Mouse (Mus musculus): Measurements from ENCODE around the gene Slc44a3. TPM values are rescaled to one million over a fixed set of nuclear protein-coding genes. Genes with fewer than 3 reads are reported as not detected.

Slc44a3 gene
- polyA plus RNA-seq, 1 experiment: 5.1 TPM

GRCm38 (mm10) chr3:121444414-121444813, 87.8 kb downstream of the Slc44a3 start:
- TF ChIP-seq POLR2A (IDR thresholded peaks at IDR 0.05; ENCODE audit: insufficient read depth, low read length): no peak
- Histone ChIP-seq H3K36me3 (ENCODE audit: control insufficient read depth, insufficient read depth, low read length, poor library complexity, severe bottlenecking) (peaks cover 29% of the 10 kb centered on the region), H3K27me3 (ENCODE audit: control insufficient read depth, insufficient read depth, low read length, poor library complexity, severe bottlenecking) (no peaks in the 10 kb centered on the region), H3K27ac (ENCODE audit: insufficient read depth, low read length) (no peak overlapping the region), H3K9ac (ENCODE audit: low read depth, poor library complexity, severe bottlenecking) (no peak overlapping the region), H3K9me3 (replicated peaks; ENCODE audit: control insufficient read depth, insufficient read depth, low read length, poor library complexity, severe bottlenecking) (no peaks in the 10 kb centered on the region), H3K4me3 (ENCODE audit: low read depth, low read length) (no peak overlapping the region), H3K4me1 (ENCODE audit: control insufficient read depth, insufficient read depth, low read length) (peaks cover 15% of the 10 kb centered on the region)

- no peak overlapping the region for H3K9ac ChIP-seq (ENCODE audit: low read depth, poor library complexity, severe bottlenecking)
- H3K36me3 ChIP-seq (ENCODE audit: control insufficient read depth, insufficient read depth, low read length, poor library complexity, severe bottlenecking): peaks cover 29% of the 10 kb centered on the region
- TF ChIP-seq EP300 (IDR thresholded peaks at IDR 0.05; ENCODE audit: insufficient read depth, low read depth, low read length): no peak
- no peak for TF ChIP-seq POLR2A (IDR thresholded peaks at IDR 0.05; ENCODE audit: insufficient read depth, low read length)
- no peak for TF ChIP-seq CTCF (IDR thresholded peaks at IDR 0.05; ENCODE audit: low read depth, low read length)
- H3K9me3 ChIP-seq (replicated peaks; ENCODE audit: control insufficient read depth, insufficient read depth, low read length, poor library complexity, severe bottlenecking): no peaks in the 10 kb centered on the region
- H3K27ac ChIP-seq (ENCODE audit: insufficient read depth, low read length): no peak overlapping the region
- no peaks in the 10 kb centered on the region for H3K27me3 ChIP-seq (ENCODE audit: control insufficient read depth, insufficient read depth, low read length, poor library complexity, severe bottlenecking)
- H3K4me3 ChIP-seq (ENCODE audit: low read depth, low read length): no peak overlapping the region
- H3K4me1 ChIP-seq (ENCODE audit: control insufficient read depth, insufficient read depth, low read length): peaks cover 16% of the 10 kb centered on the region
These were observed 88.3 kb downstream of the Slc44a3 start for GRCm38 (mm10) chr3:121443861-121444271.

- no peak for TF ChIP-seq POLR2A (IDR thresholded peaks at IDR 0.05; ENCODE audit: insufficient read depth, low read length)
- no peak for TF ChIP-seq EP300 (IDR thresholded peaks at IDR 0.05; ENCODE audit: insufficient read depth, low read depth, low read length)
- TF ChIP-seq CTCF (IDR thresholded peaks at IDR 0.05; ENCODE audit: low read depth, low read length): no peak
- Histone ChIP-seq H3K27ac (ENCODE audit: insufficient read depth, low read length) (no peak overlapping the region), H3K36me3 (ENCODE audit: control insufficient read depth, insufficient read depth, low read length, poor library complexity, severe bottlenecking) (peaks cover 29% of the 10 kb centered on the region), H3K4me1 (ENCODE audit: control insufficient read depth, insufficient read depth, low read length) (peaks cover 11% of the 10 kb centered on the region), H3K27me3 (ENCODE audit: control insufficient read depth, insufficient read depth, low read length, poor library complexity, severe bottlenecking) (no peaks in the 10 kb centered on the region), H3K9me3 (replicated peaks; ENCODE audit: control insufficient read depth, insufficient read depth, low read length, poor library complexity, severe bottlenecking) (no peaks in the 10 kb centered on the region), H3K4me3 (ENCODE audit: low read depth, low read length) (no peak overlapping the region), H3K9ac (ENCODE audit: low read depth, poor library complexity, severe bottlenecking) (no peak overlapping the region)
These were observed 89.9 kb downstream of the Slc44a3 start for GRCm38 (mm10) chr3:121442288-121442687.

- H3K9me3 ChIP-seq (replicated peaks; ENCODE audit: control insufficient read depth, insufficient read depth, low read length, poor library complexity, severe bottlenecking): no peaks in the 10 kb centered on the region
- H3K4me3 ChIP-seq (ENCODE audit: low read depth, low read length): no peak overlapping the region
- H3K27ac ChIP-seq (ENCODE audit: insufficient read depth, low read length): no peak overlapping the region
- peaks cover 29% of the 10 kb centered on the region for H3K36me3 ChIP-seq (ENCODE audit: control insufficient read depth, insufficient read depth, low read length, poor library complexity, severe bottlenecking)
- H3K4me1 ChIP-seq (ENCODE audit: control insufficient read depth, insufficient read depth, low read length): peaks cover 12% of the 10 kb centered on the region
- TF ChIP-seq POLR2A (IDR thresholded peaks at IDR 0.05; ENCODE audit: insufficient read depth, low read length) (no peak), CTCF (IDR thresholded peaks at IDR 0.05; ENCODE audit: low read depth, low read length) (no peak), EP300 (IDR thresholded peaks at IDR 0.05; ENCODE audit: insufficient read depth, low read depth, low read length) (no peak)
- H3K9ac ChIP-seq (ENCODE audit: low read depth, poor library complexity, severe bottlenecking): no peak overlapping the region
- H3K27me3 ChIP-seq (ENCODE audit: control insufficient read depth, insufficient read depth, low read length, poor library complexity, severe bottlenecking): no peaks in the 10 kb centered on the region
These were observed 90.7 kb downstream of the Slc44a3 start for GRCm38 (mm10) chr3:121441504-121441903.

GRCm38 (mm10) chr3:121439623-121440161, 92.5 kb downstream of the Slc44a3 start:
- Histone ChIP-seq H3K27ac (ENCODE audit: insufficient read depth, low read length) (no peak overlapping the region), H3K9ac (ENCODE audit: low read depth, poor library complexity, severe bottlenecking) (no peak overlapping the region), H3K9me3 (replicated peaks; ENCODE audit: control insufficient read depth, insufficient read depth, low read length, poor library complexity, severe bottlenecking) (no peaks in the 10 kb centered on the region), H3K27me3 (ENCODE audit: control insufficient read depth, insufficient read depth, low read length, poor library complexity, severe bottlenecking) (no peaks in the 10 kb centered on the region), H3K4me1 (ENCODE audit: control insufficient read depth, insufficient read depth, low read length) (peaks cover 12% of the 10 kb centered on the region), H3K36me3 (ENCODE audit: control insufficient read depth, insufficient read depth, low read length, poor library complexity, severe bottlenecking) (peaks cover 34% of the 10 kb centered on the region), H3K4me3 (ENCODE audit: low read depth, low read length) (no peak overlapping the region)
- TF ChIP-seq EP300 (IDR thresholded peaks at IDR 0.05; ENCODE audit: insufficient read depth, low read depth, low read length) (no peak), CTCF (IDR thresholded peaks at IDR 0.05; ENCODE audit: low read depth, low read length) (no peak), POLR2A (IDR thresholded peaks at IDR 0.05; ENCODE audit: insufficient read depth, low read length) (no peak)

- H3K27me3 ChIP-seq (ENCODE audit: control insufficient read depth, insufficient read depth, low read length, poor library complexity, severe bottlenecking): no peaks in the 10 kb centered on the region
- no peaks in the 10 kb centered on the region for H3K9me3 ChIP-seq (replicated peaks; ENCODE audit: control insufficient read depth, insufficient read depth, low read length, poor library complexity, severe bottlenecking)
- peaks cover 24% of the 10 kb centered on the region for H3K36me3 ChIP-seq (ENCODE audit: control insufficient read depth, insufficient read depth, low read length, poor library complexity, severe bottlenecking)
- TF ChIP-seq POLR2A (IDR thresholded peaks at IDR 0.05; ENCODE audit: insufficient read depth, low read length): no peak
- TF ChIP-seq EP300 (IDR thresholded peaks at IDR 0.05; ENCODE audit: insufficient read depth, low read depth, low read length): no peak
- no peak for TF ChIP-seq CTCF (IDR thresholded peaks at IDR 0.05; ENCODE audit: low read depth, low read length)
- H3K4me1 ChIP-seq (ENCODE audit: control insufficient read depth, insufficient read depth, low read length): peaks cover 16% of the 10 kb centered on the region
- H3K4me3 ChIP-seq (ENCODE audit: low read depth, low read length): no peak overlapping the region
- no peak overlapping the region for H3K27ac ChIP-seq (ENCODE audit: insufficient read depth, low read length)
- no peak overlapping the region for H3K9ac ChIP-seq (ENCODE audit: low read depth, poor library complexity, severe bottlenecking)
These were observed 94.2 kb downstream of the Slc44a3 start for GRCm38 (mm10) chr3:121437996-121438395.
